Mouse (Mus musculus) left cerebral cortex, postnatal 10 days (tissue): ENCODE data around the gene Hadhb. TPM values are rescaled to one million over a fixed set of nuclear protein-coding genes. Genes with fewer than 3 reads are reported as not detected.

Experiments
- DNase-seq, 2 experiments: peaks; one replicate each; pipeline ENCODE4 v3.0.0; 2021 to 2022; ENCODE audit warnings: low spot score in 2 of 2, mixed read lengths in 1 of 2; ENCODE audit errors: extremely low spot score in 1 of 2
- intact Hi-C: fragments of 180-260 bp; cut with DNase I; formaldehyde crosslinking; loops from one replicate; pipeline ENCODE4 v1.15.1; 2025
- microRNA-seq: library from miRNA; unstranded; fragments of <30 nt; microRNA quantifications from one replicate; pipeline ENCODE4 v1.2.0, GENCODE M21; 2022
- total RNA-seq, 2 experiments: library from RNA; stranded (reverse); gene quantifications; 2 replicates each; pipeline ENCODE4 v1.2.3; 2021

Hadhb gene
- total RNA-seq, 2 experiments from 2014 or later = 52.3 to 52.6 TPM

- intact Hi-C loops = loop anchor here (5.0 to 10.0 kb wide), 3 partner anchors 267 to 710 kb away; partner anchors contain the start of gene Khk
- peak; percentile 49 to 60 for DNase-seq
Measured at GRCm38 (mm10) chr5:30214889-30215288, 59.8 kb downstream of the Hadhb start.

- no peak for DNase-seq
- intact Hi-C loops = loop anchor here (5.0 to 10.0 kb wide), 3 partner anchors 266 to 709 kb away; partner anchors contain the start of gene Khk
Measured at GRCm38 (mm10) chr5:30215970-30216369, 60.9 kb downstream of the Hadhb start.

GRCm38 (mm10) chr5:30219715-30220114 is 64.7 kb downstream of the Hadhb start:
- intact Hi-C loops = loop anchor here (5.0 to 10.0 kb wide), 3 partner anchors 263 to 705 kb away; partner anchors contain the start of gene Khk
- DNase-seq = no peak

GRCm38 (mm10) chr5:30220666-30221065 is 65.6 kb downstream of the Hadhb start:
- DNase-seq = no peak
- intact Hi-C loops = no loop called here

GRCm38 (mm10) chr5:30222681-30223080 is 67.6 kb downstream of the Hadhb start:
- no peak for DNase-seq
- intact Hi-C loops = no loop called here

- DNase-seq = peak in 1 of 2 experiments; percentile 15
- intact Hi-C loops = no loop called here
Measured at GRCm38 (mm10) chr5:30230901-30231300, 75.9 kb downstream of the Hadhb start.

GRCm38 (mm10) chr5:30231891-30232270 is 76.8 kb downstream of the Hadhb start:
- intact Hi-C loops = no loop called here

GRCm38 (mm10) chr5:30232271-30232971 is 77.4 kb downstream of the Hadhb start, which contains the start of gene Selenoi:
Gene Selenoi, plus strand, starts transcription at chr5:30232581.
- peak; percentile 98 to 99 for DNase-seq
- intact Hi-C loops = no loop called here

More at GRCm38 (mm10) chr5:30231891-30232270, 76.8 kb downstream of the Hadhb start:
- DNase-seq = peak in 1 of 2 experiments; percentile 4

- intact Hi-C loops = no loop called here
- DNase-seq = no peak
Measured at GRCm38 (mm10) chr5:30233042-30233441, 78.0 kb downstream of the Hadhb start.

GRCm38 (mm10) chr5:30233979-30234378 is 78.9 kb downstream of the Hadhb start:
- no peak for DNase-seq
- intact Hi-C loops = no loop called here

Small RNA genes lying within 50 kb of the gene (microRNA-seq; reads per million reads assigned to microRNA genes)
- not detected for gene Mir1960

Other genes with a start within 250 kb of the Hadhb start
- not detected for gene Il6, start 142.1 kb upstream of the Hadhb start, total RNA-seq
- 1 to 10 TPM; 5.8 to 8.3 TPM for gene Tyms, start 81.6 kb upstream of the Hadhb start, total RNA-seq
- 10 to 100 TPM; 10.5 to 11.2 TPM for gene Garem2, start 50.1 kb upstream of the Hadhb start, total RNA-seq
- gene 3110082J24Rik, start 49.2 kb upstream of the Hadhb start, total RNA-seq = 1 to 10 TPM; 2.1 to 2.2 TPM
- gene Hadha, start 86 bp upstream of the Hadhb start, total RNA-seq = 10 to 100 TPM; 60.2 to 64.6 TPM
- gene Adgrf3, start 50.5 kb downstream of the Hadhb start, total RNA-seq = not detected
- gene Selenoi, start 77.3 kb downstream of the Hadhb start, total RNA-seq = 10 to 100 TPM; 56.8 to 58.3 TPM
- gene Drc1, start 126.1 kb downstream of the Hadhb start, total RNA-seq = 10 to 100 TPM; 17.4 to 20.1 TPM